Mouse (Mus musculus): ENCODE data around the gene Slc4a3.

Gene Slc4a3

DNA sequence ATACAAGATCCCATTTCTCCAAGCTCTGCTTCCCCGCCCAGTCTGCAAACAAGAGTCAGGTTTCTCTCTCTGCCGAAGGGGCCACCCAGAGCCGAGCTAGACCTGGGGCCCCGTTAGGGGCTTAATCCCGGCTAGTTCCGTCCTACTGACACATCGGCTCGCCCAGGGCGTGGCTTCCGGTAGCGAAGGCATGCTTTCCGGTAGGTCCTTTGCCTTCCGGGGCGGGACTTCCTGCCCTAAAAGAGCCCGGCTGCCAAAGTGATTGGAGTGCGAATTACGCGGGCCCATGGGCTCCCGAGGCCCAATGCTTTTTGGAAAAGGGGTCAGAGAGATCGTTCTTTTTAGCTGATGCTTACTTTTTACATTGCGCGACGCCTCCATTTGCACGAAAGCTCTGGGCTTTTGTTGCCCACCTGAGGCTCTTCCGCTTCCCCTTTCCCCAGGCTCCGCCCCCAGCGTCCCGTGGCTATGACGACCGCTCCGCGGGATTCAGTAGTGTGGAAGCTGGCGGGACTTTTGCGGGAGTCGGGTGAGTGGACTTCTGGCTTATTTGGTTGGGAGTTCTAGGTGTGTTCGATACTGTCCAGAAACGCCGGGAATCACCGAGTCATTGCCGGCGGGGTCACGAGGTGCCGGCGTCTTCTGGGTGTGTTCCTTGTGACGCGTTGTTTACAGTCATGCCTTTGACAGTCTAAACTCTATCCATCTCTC, 24.6 kb upstream of the Slc4a3 start, which contains the start of gene Stk11ip:
Stk11ip (plus strand) TSS at position 209 of the 711 bp plus-strand sequence.
- intact Hi-C loops (cut with DNase I) = loop anchor here (5.0 kb wide), 1 partner anchor 41 kb away; no protein-coding TSS in a partner anchor

- intact Hi-C loops (cut with DNase I) = loop anchor here (5.0 kb wide), 1 partner anchor 38 kb away; no protein-coding TSS in a partner anchor
Measured at GRCm38 (mm10) chr1:75524679-75525078, 21.4 kb upstream of the Slc4a3 start.

- intact Hi-C loops (cut with DNase I) = no loop called here
Measured at GRCm38 (mm10) chr1:75530546-75530945, 15.5 kb upstream of the Slc4a3 start.

- intact Hi-C loops (cut with DNase I) = no loop called here
Measured at GRCm38 (mm10) chr1:75532280-75533172, 13.5 kb upstream of the Slc4a3 start.

GRCm38 (mm10) chr1:75533325-75534252, 12.5 kb upstream of the Slc4a3 start:
- intact Hi-C loops (cut with DNase I) = no loop called here

- intact Hi-C loops (cut with DNase I) = no loop called here
Measured at GRCm38 (mm10) chr1:75537587-75537986, 8.5 kb upstream of the Slc4a3 start.

DNA sequence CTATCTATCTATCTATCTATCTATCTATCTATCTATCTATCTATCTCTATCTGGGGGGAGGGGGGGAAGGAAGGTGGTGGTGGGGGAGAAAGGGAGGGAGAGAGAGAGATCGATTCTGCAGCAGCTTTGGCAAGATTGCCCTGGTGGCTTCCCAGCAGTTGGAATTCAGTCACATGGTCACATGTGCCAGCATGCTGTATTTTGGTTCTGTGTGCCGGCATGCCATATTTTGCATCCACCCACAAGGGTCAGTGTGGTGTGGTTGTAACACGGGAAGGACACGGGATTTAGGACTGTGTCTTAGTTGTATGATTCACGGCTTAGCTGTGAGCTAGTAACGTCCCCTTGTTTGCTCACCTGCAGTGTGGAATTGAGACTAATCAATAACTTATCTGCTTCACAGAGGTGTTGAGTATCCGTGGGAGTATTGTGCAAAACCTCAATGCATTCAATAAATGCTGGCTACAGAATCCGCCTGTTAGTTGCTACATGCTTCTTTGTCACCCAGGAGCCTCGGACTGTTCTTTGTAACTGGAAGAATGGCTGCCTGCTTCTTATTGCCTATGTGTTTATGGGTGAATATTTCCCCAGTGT, 7.4 kb upstream of the Slc4a3 start:
- intact Hi-C loops (cut with DNase I) = no loop called here

DNA sequence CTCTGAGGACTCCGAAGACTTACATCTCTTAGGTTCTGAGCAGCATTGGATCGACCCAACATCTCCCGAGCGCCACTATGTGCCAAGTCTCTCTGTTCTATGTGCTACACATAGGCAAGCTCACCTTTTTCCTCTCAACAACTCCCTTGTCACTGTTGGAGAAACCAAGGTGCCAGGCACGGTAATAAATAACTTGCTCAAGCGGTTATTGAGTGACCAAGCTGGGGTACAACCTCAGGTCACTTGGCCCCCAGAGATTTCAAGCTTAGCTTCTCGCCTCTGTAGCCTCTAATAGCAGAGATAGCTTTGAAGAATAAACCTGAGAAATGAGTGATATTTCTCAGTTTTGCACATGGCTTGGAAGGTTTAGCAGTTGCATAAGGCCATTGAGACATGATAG, 4.6 kb upstream of the Slc4a3 start:
- intact Hi-C loops (cut with DNase I) = no loop called here

DNA sequence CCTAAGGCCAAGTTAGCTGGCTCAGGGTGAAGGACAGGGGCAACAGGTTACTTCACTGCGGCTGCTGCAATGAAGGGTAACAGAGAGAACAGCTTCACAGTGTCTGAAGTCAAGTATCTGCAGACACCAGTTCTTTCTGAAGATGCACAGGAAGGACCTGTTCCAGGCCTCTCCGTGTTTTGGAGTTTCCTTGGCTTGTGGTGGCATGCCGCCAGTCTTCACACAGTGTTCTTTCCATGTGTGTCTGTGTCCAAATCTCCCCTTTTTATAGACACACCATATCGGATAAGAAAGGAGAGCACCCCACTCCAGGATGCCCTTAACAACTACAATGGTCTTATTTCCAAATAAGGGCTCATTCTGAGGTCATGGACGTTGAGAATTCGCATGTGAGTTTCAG, 1.7 kb upstream of the Slc4a3 start:
- intact Hi-C loops (cut with DNase I) = no loop called here

GRCm38 (mm10) chr1:75547351-75547750, 1.3 kb downstream of the Slc4a3 start:
- intact Hi-C loops (cut with DNase I) = no loop called here

DNA sequence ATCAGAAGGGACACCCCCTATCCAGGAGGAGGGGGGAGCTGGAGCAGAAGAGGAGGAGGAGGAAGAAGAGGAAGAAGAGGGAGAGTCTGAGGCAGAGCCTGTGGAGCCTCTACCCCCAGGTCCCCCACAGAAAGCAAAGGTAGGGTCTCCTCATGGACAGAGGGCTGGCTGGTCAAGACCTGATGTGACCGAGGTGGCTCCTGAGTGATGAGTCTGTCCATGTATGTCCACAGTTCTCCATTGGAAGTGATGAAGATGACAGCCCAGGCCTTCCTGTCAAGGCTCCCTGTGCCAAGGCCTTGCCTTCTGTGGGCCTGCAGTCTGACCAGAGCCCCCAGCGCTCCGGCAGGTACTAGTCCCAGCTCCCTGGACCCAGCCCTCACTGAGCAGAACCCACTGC, 2.0 kb downstream of the Slc4a3 start:
- intact Hi-C loops (cut with DNase I) = no loop called here

GRCm38 (mm10) chr1:75548871-75549270, 2.8 kb downstream of the Slc4a3 start:
- intact Hi-C loops (cut with DNase I) = no loop called here

DNA sequence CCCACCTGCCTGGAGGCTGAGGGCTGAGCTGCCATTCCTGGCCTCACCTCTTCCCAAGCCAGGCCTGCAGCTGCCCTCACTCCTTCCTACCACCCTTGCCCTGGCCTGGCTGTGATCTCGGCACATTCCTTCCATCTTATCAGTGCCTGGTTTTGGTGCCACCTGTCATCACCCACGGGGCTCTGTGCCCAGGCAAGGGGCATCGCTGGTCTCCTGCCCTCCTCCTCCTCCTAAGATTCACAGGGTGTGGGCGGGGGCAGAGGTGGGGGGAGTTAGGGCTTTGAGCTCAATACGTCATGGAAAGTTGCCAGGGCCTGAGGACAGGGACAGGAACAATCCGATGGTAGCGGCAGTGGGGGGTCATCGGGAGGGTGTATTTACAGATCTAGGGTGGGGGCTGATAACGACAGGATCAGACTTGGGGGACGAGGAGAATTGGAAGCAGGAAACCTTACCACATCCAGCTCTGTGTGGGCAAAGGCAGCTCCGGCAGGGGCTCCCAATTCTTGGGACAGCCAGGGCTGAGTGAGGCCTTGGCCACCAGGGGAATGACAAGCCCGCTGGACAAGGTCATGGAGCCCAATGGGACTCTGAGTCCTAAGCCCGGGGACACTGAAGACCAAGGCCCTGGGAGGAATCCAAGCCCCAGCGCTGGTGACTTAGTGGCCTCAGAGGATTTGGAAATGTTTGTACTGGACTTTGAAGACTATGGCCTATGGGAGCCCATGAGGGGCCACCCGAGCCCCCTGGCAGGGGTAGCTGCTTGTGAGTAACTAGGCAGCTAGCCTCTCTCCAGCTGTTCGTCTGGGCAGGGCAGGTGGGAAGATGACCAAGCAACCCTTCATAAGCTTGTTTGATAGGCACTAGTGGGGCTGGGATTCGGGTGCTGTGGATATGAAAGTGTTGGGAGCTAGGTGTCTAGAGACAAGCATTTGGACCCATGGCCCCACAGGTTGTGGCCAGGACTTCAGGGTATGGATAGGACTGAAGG, 3.5 kb downstream of the Slc4a3 start:
- intact Hi-C loops (cut with DNase I) = no loop called here

DNA sequence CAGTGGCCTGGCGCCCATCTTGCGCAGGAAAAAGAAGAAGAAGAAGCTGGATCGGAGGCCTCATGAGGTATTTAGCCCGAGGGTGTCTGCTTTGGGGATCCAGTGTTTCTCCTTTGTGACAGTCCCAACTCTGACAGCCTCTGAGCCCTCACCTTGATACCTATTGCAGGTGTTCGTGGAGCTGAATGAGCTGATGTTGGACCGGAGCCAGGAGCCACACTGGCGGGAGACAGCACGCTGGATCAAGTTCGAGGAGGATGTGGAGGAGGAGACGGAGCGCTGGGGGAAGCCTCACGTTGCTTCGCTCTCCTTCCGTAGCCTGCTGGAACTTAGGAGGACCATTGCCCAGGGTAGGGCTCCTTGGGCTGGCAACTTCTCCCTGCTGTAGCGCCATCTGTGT, 4.5 kb downstream of the Slc4a3 start:
- intact Hi-C loops (cut with DNase I) = no loop called here

- intact Hi-C loops (cut with DNase I) = loop anchor here (5.0 kb wide), 1 partner anchor 53 kb away; no protein-coding TSS in a partner anchor
Measured at GRCm38 (mm10) chr1:75555680-75556079, 9.6 kb downstream of the Slc4a3 start.

GRCm38 (mm10) chr1:75556143-75556781, 10.2 kb downstream of the Slc4a3 start:
- intact Hi-C loops (cut with DNase I) = loop anchor here (5.0 kb wide), 1 partner anchor 54 kb away; no protein-coding TSS in a partner anchor

- intact Hi-C loops (cut with DNase I) = loop anchor here (5.0 kb wide), 1 partner anchor 55 kb away; no protein-coding TSS in a partner anchor
Measured at GRCm38 (mm10) chr1:75557041-75557440, 11.0 kb downstream of the Slc4a3 start.

- intact Hi-C loops (cut with DNase I) = loop anchor here (1.0 to 5.0 kb wide), 2 partner anchors 56 to 81 kb away; no protein-coding TSS in a partner anchor
Measured at GRCm38 (mm10) chr1:75558388-75559178, 12.5 kb downstream of the Slc4a3 start.
